Mouse (Mus musculus) cortical plate, adult 2 months (tissue): ENCODE measurements around the gene Shroom3.

Source experiments
- CTCF ChIP-seq: fragments of 200-500 bp; IDR thresholded peaks from 2 replicates; pipeline ENCODE4 v1.5.1; 2011; ENCODE audit warnings: mild to moderate bottlenecking, control low read depth, low read length; ENCODE audit not compliant: insufficient read depth; ENCODE audit errors: extremely low read depth
- POLR2A ChIP-seq: fragments of 200-500 bp; IDR thresholded peaks from 2 replicates; pipeline ENCODE4 v1.6.1; 2011; ENCODE audit warnings: mild to moderate bottlenecking, low read length, control low read depth; ENCODE audit not compliant: insufficient read depth; ENCODE audit errors: extremely low read depth

DNA sequence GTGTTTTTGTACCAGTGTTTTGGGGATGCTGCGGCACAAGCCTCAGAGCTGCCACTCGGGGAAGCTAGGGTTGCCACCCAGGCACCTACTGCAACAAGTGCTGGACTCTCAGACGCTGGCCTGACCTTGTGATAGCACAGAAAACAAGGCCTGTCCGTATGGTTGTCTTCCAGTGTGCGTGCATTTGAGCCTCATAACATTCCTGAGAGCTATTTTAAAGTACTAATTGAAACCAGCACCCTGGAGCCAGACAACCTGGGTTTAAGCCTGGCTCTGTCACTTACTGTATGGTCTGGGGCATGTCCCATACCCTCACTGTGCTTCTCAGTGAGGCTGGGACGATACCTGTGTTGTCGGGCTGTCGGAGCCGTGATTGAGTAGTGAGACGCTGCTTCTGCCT, 276.1 kb downstream of the Shroom3 start:
- TF ChIP-seq CTCF (no peak), POLR2A (no peak)
